In genomic region chrX:99336616-99337553, GRCm38 (mm10) we compare ENCODE assay signal across 11 mouse cellular contexts.
DNase-seq lines count a peak whose midpoint lies in the region; ATAC-seq and TF ChIP-seq lines count a peak whose summit lies in the region.
"Had no signal": no experiment of that assay in that cellular context is flagged by ENCODE, and none has a peak within 500 bp of the region (broad histone marks: within the 10 kb centered on the region; RNA-seq: fewer than 3 reads in every experiment).

No protein-coding gene starts in this region.

- no peak overlapping the region for H3K4me2 ChIP-seq in kidney, embryonic 14.5 days (replicated peaks; ENCODE audit: low read depth, low read length)
- H3K4me2 ChIP-seq in midbrain, postnatal 0 days (ENCODE audit: low read depth, low read length, poor library complexity, severe bottlenecking) = no peak overlapping the region
- no peak overlapping the region for H3K4me2 ChIP-seq in embryonic facial prominence, embryonic 12.5 days (replicated peaks)
- H3K4me2 ChIP-seq in limb, embryonic 13.5 days (replicated peaks) = no peak overlapping the region
- H3K4me2 ChIP-seq: liver, embryonic 15.5 days; neural tube, embryonic 12.5 days had no signal

- peak overlapping the region; percentile 11; the same call in 1 of the 2 replicates for H3K27ac ChIP-seq in kidney, embryonic 14.5 days (ENCODE audit: low read depth, low read length)
- H3K27ac ChIP-seq in midbrain, embryonic 10.5 days (replicated peaks) = peak overlapping the region; percentile 64
- H3K27ac ChIP-seq in midbrain, postnatal 0 days (ENCODE audit: low read depth, low read length) = no peak overlapping the region
- peak overlapping the region; percentile 42; the same call in 1 of the 2 replicates for H3K27ac ChIP-seq in embryonic facial prominence, embryonic 12.5 days
- H3K27ac ChIP-seq in limb, embryonic 13.5 days = no peak overlapping the region
- H3K27ac ChIP-seq: liver, embryonic 15.5 days; neural tube, embryonic 12.5 days had no signal

- no peak for TF ChIP-seq CTCF in midbrain, postnatal 0 days (IDR thresholded peaks at IDR 0.05)

- no peaks in the 10 kb centered on the region for H3K9me3 ChIP-seq in kidney, embryonic 14.5 days (ENCODE audit: control insufficient read depth, low read length)
- no peaks in the 10 kb centered on the region for H3K9me3 ChIP-seq in midbrain, embryonic 10.5 days (replicated peaks)
- H3K9me3 ChIP-seq in midbrain, postnatal 0 days (ENCODE audit: low read length) = no peaks in the 10 kb centered on the region
- H3K9me3 ChIP-seq in embryonic facial prominence, embryonic 12.5 days = no peaks in the 10 kb centered on the region
- no peaks in the 10 kb centered on the region for H3K9me3 ChIP-seq in limb, embryonic 13.5 days
- H3K9me3 ChIP-seq: liver, embryonic 15.5 days; neural tube, embryonic 12.5 days had no signal

- 42% methylated on average over 8 of the region's 8 CpGs for WGBS in kidney, embryonic 14.5 days
- WGBS in midbrain, embryonic 10.5 days = 58% methylated on average over 8 of the region's 8 CpGs
- 57% methylated on average over 8 of the region's 8 CpGs for WGBS in midbrain, postnatal 0 days
- 45% methylated on average over 8 of the region's 8 CpGs for WGBS in embryonic facial prominence, embryonic 12.5 days
- 40% methylated on average over 8 of the region's 8 CpGs for WGBS in limb, embryonic 13.5 days

- H3K4me1 ChIP-seq in kidney, embryonic 14.5 days (ENCODE audit: control insufficient read depth, insufficient read depth, low read length) = peaks cover 10% of the 10 kb centered on the region; the same call in 1 of the 2 replicates
- H3K4me1 ChIP-seq in midbrain, embryonic 10.5 days = peaks cover 49% of the 10 kb centered on the region
- no peaks in the 10 kb centered on the region for H3K4me1 ChIP-seq in midbrain, postnatal 0 days (ENCODE audit: insufficient read depth, low read length)
- H3K4me1 ChIP-seq in embryonic facial prominence, embryonic 12.5 days = peaks cover 16% of the 10 kb centered on the region; the same call in 1 of the 2 replicates
- H3K4me1 ChIP-seq in limb, embryonic 13.5 days = peaks cover 14% of the 10 kb centered on the region
- H3K4me1 ChIP-seq: liver, embryonic 15.5 days; neural tube, embryonic 12.5 days had no signal

- peaks cover 3% of the 10 kb centered on the region; the same call in 1 of the 2 replicates for H3K27me3 ChIP-seq in kidney, embryonic 14.5 days (ENCODE audit: control insufficient read depth, insufficient read depth, low read length)
- peaks cover 98% of the 10 kb centered on the region for H3K27me3 ChIP-seq in midbrain, embryonic 10.5 days (ENCODE audit: low read depth, poor library complexity, severe bottlenecking)
- H3K27me3 ChIP-seq in midbrain, postnatal 0 days (ENCODE audit: insufficient read depth, low read length) = peaks cover 3% of the 10 kb centered on the region; the same call in 1 of the 2 replicates
- H3K27me3 ChIP-seq in embryonic facial prominence, embryonic 12.5 days = peaks cover 21% of the 10 kb centered on the region; the same call in 1 of the 2 replicates
- peaks cover 47% of the 10 kb centered on the region for H3K27me3 ChIP-seq in limb, embryonic 13.5 days
- H3K27me3 ChIP-seq: neural tube, embryonic 12.5 days had no signal

- H3K9ac ChIP-seq in kidney, embryonic 14.5 days (ENCODE audit: low read depth, low read length) = no peak overlapping the region
- H3K9ac ChIP-seq in midbrain, postnatal 0 days (replicated peaks; ENCODE audit: low read length, poor library complexity, severe bottlenecking) = no peak overlapping the region
- H3K9ac ChIP-seq in embryonic facial prominence, embryonic 12.5 days = no peak overlapping the region
- no peak overlapping the region for H3K9ac ChIP-seq in limb, embryonic 13.5 days
- H3K9ac ChIP-seq: liver, embryonic 15.5 days; neural tube, embryonic 12.5 days had no signal

- ATAC-seq in kidney, embryonic 14.5 days (ENCODE audit: low FRiP score, low TSS enrichment) = peak; percentile 72
- no peak for ATAC-seq in midbrain, postnatal 0 days (ENCODE audit: low FRiP score)
- ATAC-seq in embryonic facial prominence, embryonic 12.5 days (ENCODE audit: insufficient number of reproducible peaks, insufficient read depth, low FRiP score, low TSS enrichment) = no peak
- ATAC-seq in limb, embryonic 13.5 days (ENCODE audit: low FRiP score, low read depth) = peak; percentile 57
- ATAC-seq: activated CD4-positive, CD25-positive, alpha-beta regulatory T cell, adult 4 months had no signal

- DNase-seq in kidney, adult 8-10 months = no peak
- DNase-seq in midbrain, embryonic 10.5 days (ENCODE audit: low spot score) = peak; percentile 42
- DNase-seq in midbrain, postnatal 0 days (ENCODE audit: low spot score) = no peak
- no peak for DNase-seq in left cerebral cortex, adult 11 months (ENCODE audit: low spot score)
- DNase-seq: cerebellum, postnatal 14 days had no signal

- H3K36me3 ChIP-seq in kidney, embryonic 14.5 days (ENCODE audit: control insufficient read depth, insufficient read depth, low read length) = no peaks in the 10 kb centered on the region
- no peaks in the 10 kb centered on the region for H3K36me3 ChIP-seq in midbrain, embryonic 10.5 days
- H3K36me3 ChIP-seq in midbrain, postnatal 0 days (ENCODE audit: insufficient read depth, low read length) = no peaks in the 10 kb centered on the region
- H3K36me3 ChIP-seq in embryonic facial prominence, embryonic 12.5 days = no peaks in the 10 kb centered on the region
- no peaks in the 10 kb centered on the region for H3K36me3 ChIP-seq in limb, embryonic 13.5 days
- H3K36me3 ChIP-seq: liver, embryonic 15.5 days; neural tube, embryonic 12.5 days had no signal

- H3K4me3 ChIP-seq in kidney, embryonic 14.5 days (ENCODE audit: low read length) = no peak overlapping the region
- no peak overlapping the region for H3K4me3 ChIP-seq in midbrain, embryonic 10.5 days
- H3K4me3 ChIP-seq in midbrain, postnatal 0 days (ENCODE audit: low read depth, low read length) = no peak overlapping the region
- no peak overlapping the region for H3K4me3 ChIP-seq in embryonic facial prominence, embryonic 12.5 days
- no peak overlapping the region for H3K4me3 ChIP-seq in limb, embryonic 13.5 days
- H3K4me3 ChIP-seq: liver, embryonic 15.5 days; neural tube, embryonic 12.5 days had no signal

Comparison
In these comparisons a context has a peak if more than half of its experiments do, and no peak if none do; other contexts are left out.
1. H3K27ac ChIP-seq: peak in kidney, embryonic 14.5 days (single experiment), midbrain, embryonic 10.5 days (single experiment) and embryonic facial prominence, embryonic 12.5 days (single experiment); none in midbrain, postnatal 0 days (single experiment) and limb, embryonic 13.5 days (single experiment).
2. ATAC-seq: peak in kidney, embryonic 14.5 days (single experiment) and limb, embryonic 13.5 days (single experiment); none in midbrain, postnatal 0 days (single experiment) and embryonic facial prominence, embryonic 12.5 days (single experiment).